Mouse (Mus musculus): ENCODE data around the gene Brms1l.

DNA sequence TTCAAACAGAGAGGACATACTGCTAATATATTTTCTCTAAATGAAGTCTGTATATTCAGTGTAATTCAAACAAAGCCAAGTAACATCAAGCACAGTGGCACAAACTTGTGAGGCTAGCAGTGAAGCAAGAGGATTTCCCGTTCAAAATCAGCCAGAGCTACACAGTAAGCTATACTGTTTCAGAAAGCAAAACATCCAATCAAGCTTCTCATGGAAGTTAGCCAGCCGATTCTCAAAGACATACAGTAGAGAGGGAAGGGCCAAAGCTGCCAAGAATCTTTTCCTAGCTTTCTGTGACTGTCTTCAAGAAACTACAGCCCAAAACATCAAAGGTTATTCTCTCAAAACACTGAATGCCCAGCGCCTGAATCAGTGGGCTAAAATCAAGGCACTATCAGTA lies 31.1 kb upstream of the Brms1l start:
- TF ChIP-seq CTCF (IDR thresholded peaks at IDR 0.05; ENCODE audit: borderline replicate concordance, extremely low read depth, insufficient read depth, insufficient read length) (no peak), POLR2A (IDR thresholded peaks at IDR 0.05; ENCODE audit: borderline replicate concordance, extremely low read depth, insufficient read depth, insufficient read length, poor library complexity, severe bottlenecking) (no peak)
